Mouse (Mus musculus): ENCODE measurements at regions not wholly inside any gene's neighbourhood (a gene's known extent, or its start where the extent isn't known, plus 50 kb on each side); places are given as distances from the start of the nearest gene placed in this dataset.

GRCm38 (mm10) chr10:117542351-117542750 is 86.9 kb upstream of the Cpm start:
- no peak for DNase-seq (ENCODE audit: low read depth)

- no peak for DNase-seq (ENCODE audit: low read depth)
Measured at GRCm38 (mm10) chr10:117541487-117541886, 87.8 kb upstream of the Cpm start.

GRCm38 (mm10) chr10:117540747-117541398 is 88.4 kb upstream of the Cpm start:
- DNase-seq (ENCODE audit: low read depth) = no peak

GRCm38 (mm10) chr10:117540112-117540594 is 89.1 kb upstream of the Cpm start:
- no peak for DNase-seq (ENCODE audit: low read depth)

GRCm38 (mm10) chr10:117539532-117539931 is 89.8 kb upstream of the Cpm start:
- DNase-seq (ENCODE audit: low read depth) = no peak

- DNase-seq (ENCODE audit: low read depth) = no peak
Measured at GRCm38 (mm10) chr10:117538725-117539124, 90.6 kb upstream of the Cpm start.

- DNase-seq (ENCODE audit: low read depth) = no peak
Measured at GRCm38 (mm10) chr10:117536769-117537599, 92.3 kb upstream of the Cpm start.

- no peak for DNase-seq (ENCODE audit: low read depth)
Measured at GRCm38 (mm10) chr10:117535843-117536242, 93.5 kb upstream of the Cpm start.

- DNase-seq (ENCODE audit: low read depth) = no peak
Measured at GRCm38 (mm10) chr10:117534992-117535719, 94.1 kb upstream of the Cpm start.

GRCm38 (mm10) chr10:117534478-117534877 is 94.8 kb upstream of the Cpm start:
- DNase-seq (ENCODE audit: low read depth) = no peak

GRCm38 (mm10) chr10:117533541-117534386 is 95.5 kb upstream of the Cpm start:
- DNase-seq (ENCODE audit: low read depth) = no peak

GRCm38 (mm10) chr10:117532750-117533540 is 96.4 kb upstream of the Cpm start:
- DNase-seq (ENCODE audit: low read depth) = no peak

GRCm38 (mm10) chr10:117531798-117532747 is 97.2 kb upstream of the Cpm start:
- no peak for DNase-seq (ENCODE audit: low read depth)

- no peak for DNase-seq (ENCODE audit: low read depth)
Measured at GRCm38 (mm10) chr10:117530859-117531602, 98.3 kb upstream of the Cpm start.

GRCm38 (mm10) chr10:117530007-117530858 is 99.1 kb upstream of the Cpm start:
- DNase-seq (ENCODE audit: low read depth) = no peak

- no peak for DNase-seq (ENCODE audit: low read depth)
Measured at GRCm38 (mm10) chr10:117529269-117530006, 99.9 kb upstream of the Cpm start.

- DNase-seq (ENCODE audit: low read depth) = no peak
Measured at GRCm38 (mm10) chr10:117528575-117529268, 100.6 kb upstream of the Cpm start.

Data from c-Kit-positive CD71-negative TER-119-negative erythroid progenitor cells, embryonic 14.5 days (primary cell).